Mouse (Mus musculus) liver, embryonic 14.5 days (tissue): Measurements from ENCODE around the gene Nrp1. TPM values are rescaled to one million over a fixed set of nuclear protein-coding genes. Genes with fewer than 3 reads are reported as not detected.

Experiments used
- ATAC-seq: fragments of 200-750 bp; cut with Nextera tagmentation; 2 replicates; pipeline ENCODE4 v1.8.0; 2017; ENCODE audit warnings: moderate number of reproducible peaks, mild to moderate bottlenecking, moderate library complexity; ENCODE audit not compliant: insufficient read depth
- DNase-seq, 3 experiments: peaks; one replicate each; pipeline ENCODE4 v3.0.0-alpha.2; 2012 to 2013; ENCODE audit warnings: low read depth in 3 of 3, low spot score in 3 of 3
- H3K27ac ChIP-seq: fragments of 300-500 bp; sonication (generic); 2 replicates; pipeline ENCODE4 v1.5.1; 2014; ENCODE audit warnings: moderate library complexity, mild to moderate bottlenecking, control low read depth, inconsistent platforms
- H3K27me3 ChIP-seq: fragments of 300-500 bp; sonication (generic); 2 replicates; pipeline ENCODE4 v1.6.1; 2014; ENCODE audit warnings: mild to moderate bottlenecking, low read length, moderate library complexity; ENCODE audit not compliant: control insufficient read depth, insufficient read depth
- H3K36me3 ChIP-seq: fragments of 300-500 bp; sonication (generic); replicated peaks from 2 replicates; pipeline ENCODE4 v1.6.1; 2014; ENCODE audit warnings: low read depth; ENCODE audit not compliant: control insufficient read depth, insufficient read depth
- H3K4me1 ChIP-seq, 2 experiments: fragments of 200-500 bp in 1 of 2; fragments of 300-500 bp in 1 of 2; sonication (generic) in 1 of 2; replicated peaks; 2 replicates each; pipeline ENCODE4 v1.6.1; 2012 to 2014; ENCODE audit warnings: antibody characterized with exemption in 1 of 2, inconsistent platforms in 1 of 2, low read length in 1 of 2; ENCODE audit not compliant: control insufficient read depth in 2 of 2, insufficient read depth in 2 of 2
- H3K4me2 ChIP-seq: fragments of 300-500 bp; sonication (generic); 2 replicates; pipeline ENCODE4 v1.6.1; 2014; ENCODE audit warnings: low read depth, mild to moderate bottlenecking, control low read depth, moderate library complexity
- H3K4me3 ChIP-seq, 2 experiments: fragments of 200-500 bp in 1 of 2; fragments of 300-500 bp in 1 of 2; sonication (generic) in 1 of 2; 2 replicates each; pipeline ENCODE4 v1.5.1; 2012 to 2014; ENCODE audit warnings: low read depth in 2 of 2, low read length in 2 of 2, mild to moderate bottlenecking in 2 of 2, control low read depth in 1 of 2, inconsistent platforms in 1 of 2, moderate library complexity in 1 of 2; ENCODE audit not compliant: insufficient read depth in 1 of 2
- H3K9ac ChIP-seq: fragments of 300-500 bp; sonication (generic); replicated peaks from 2 replicates; pipeline ENCODE4 v1.6.1; 2014; ENCODE audit warnings: mild to moderate bottlenecking, control low read depth, moderate library complexity
- H3K9me3 ChIP-seq: fragments of 300-500 bp; sonication (generic); 2 replicates; pipeline ENCODE4 v1.6.1; 2016; ENCODE audit warnings: low read length, mixed read lengths; ENCODE audit not compliant: control insufficient read depth
- CTCF ChIP-seq: IDR thresholded peaks from 2 replicates; pipeline ENCODE4 v1.5.1; 2016; ENCODE audit warnings: antibody characterized with exemption, low read depth, control low read depth
- EP300 ChIP-seq: IDR thresholded peaks from 2 replicates; pipeline ENCODE4 v1.6.1; 2016; ENCODE audit warnings: antibody characterized with exemption, low read depth
- WGBS: fragments of 180-500 bp; shearing (Covaris S2); extraction: QIAGEN DNeasy Blood & Tissue Kit; methylation state at CpG from one replicate; pipeline ENCODE4 v1.1.7; 2014; ENCODE audit not compliant: insufficient replicate concordance; 5-methylcytosine and 5-hydroxymethylcytosine counted together
- polyA plus RNA-seq, 2 experiments: library from polyadenylated mRNA; depleted of rRNA in 1 of 2; stranded (reverse) in 1 of 2; unstranded in 1 of 2; fragments of >200 nt; fragmentation: Nextera tagmentation in 1 of 2; extraction: Ambion mirVana in 1 of 2; gene quantifications; 2 replicates each; pipeline versions ENCODE4 v1.2.1 to v1.2.3; 2012 to 2014

Nrp1 gene
- polyA plus RNA-seq, 2 experiments: 3.7 to 7.7 TPM

GRCm38 (mm10) chr8:128483344-128483743, 124.9 kb downstream of the Nrp1 start:
- ATAC-seq (no peak), DNase-seq (no peak)
- H3K4me3 ChIP-seq: no peak overlapping the region
- H3K27me3 ChIP-seq: no peaks in the 10 kb centered on the region
- TF ChIP-seq CTCF: no peak
- TF ChIP-seq EP300: no peak
- no peak overlapping the region for H3K9ac ChIP-seq
- H3K36me3 ChIP-seq: no peaks in the 10 kb centered on the region
- H3K4me2 ChIP-seq: no peak overlapping the region
- no peak overlapping the region for H3K27ac ChIP-seq
- WGBS: 54% methylated on average over 3 of the region's 3 CpGs
- no peaks in the 10 kb centered on the region for H3K9me3 ChIP-seq
- peaks cover 0 to 12% of the 10 kb centered on the region in 2 experiments; a peak in 2 of 4 replicates for H3K4me1 ChIP-seq

DNA sequence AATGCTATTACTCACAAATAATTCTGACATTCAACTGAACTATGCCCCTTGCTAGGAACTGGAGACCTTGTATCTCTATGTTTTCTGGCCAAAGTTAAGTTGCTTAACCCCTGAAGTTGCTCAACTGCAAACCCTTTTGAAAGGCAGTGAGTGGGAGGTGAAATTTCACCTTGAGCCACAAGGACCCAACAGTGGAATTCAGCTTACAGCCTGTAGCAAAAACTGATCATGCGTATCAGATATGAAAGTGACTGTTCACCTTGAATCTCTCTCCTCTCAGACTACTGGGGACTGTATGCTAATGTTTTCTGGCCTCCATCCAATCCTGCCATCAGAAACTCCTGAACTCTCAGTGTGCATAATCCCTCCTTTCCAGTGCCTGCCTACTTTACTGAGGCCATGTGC, 126.3 kb downstream of the Nrp1 start:
- DNase-seq: peak in 1 of 3 experiments; percentile 19
- Histone ChIP-seq H3K4me2 (no peak overlapping the region), H3K27me3 (no peaks in the 10 kb centered on the region), H3K36me3 (no peaks in the 10 kb centered on the region), H3K27ac (no peak overlapping the region), H3K4me3 (no peak overlapping the region), H3K4me1 (peaks cover 0 to 19% of the 10 kb centered on the region in 2 experiments; a peak in 3 of 4 replicates), H3K9me3 (no peaks in the 10 kb centered on the region), H3K9ac (no peak overlapping the region)
- TF ChIP-seq EP300 (no peak), CTCF (no peak)
- 54% methylated on average over 1 of the region's 1 CpGs for WGBS
- ATAC-seq: peak; percentile 24; the same call in 1 of the 2 replicates

- H3K27ac ChIP-seq: no peak overlapping the region
These were observed 127.6 kb downstream of the Nrp1 start for GRCm38 (mm10) chr8:128486043-128486442.

DNA sequence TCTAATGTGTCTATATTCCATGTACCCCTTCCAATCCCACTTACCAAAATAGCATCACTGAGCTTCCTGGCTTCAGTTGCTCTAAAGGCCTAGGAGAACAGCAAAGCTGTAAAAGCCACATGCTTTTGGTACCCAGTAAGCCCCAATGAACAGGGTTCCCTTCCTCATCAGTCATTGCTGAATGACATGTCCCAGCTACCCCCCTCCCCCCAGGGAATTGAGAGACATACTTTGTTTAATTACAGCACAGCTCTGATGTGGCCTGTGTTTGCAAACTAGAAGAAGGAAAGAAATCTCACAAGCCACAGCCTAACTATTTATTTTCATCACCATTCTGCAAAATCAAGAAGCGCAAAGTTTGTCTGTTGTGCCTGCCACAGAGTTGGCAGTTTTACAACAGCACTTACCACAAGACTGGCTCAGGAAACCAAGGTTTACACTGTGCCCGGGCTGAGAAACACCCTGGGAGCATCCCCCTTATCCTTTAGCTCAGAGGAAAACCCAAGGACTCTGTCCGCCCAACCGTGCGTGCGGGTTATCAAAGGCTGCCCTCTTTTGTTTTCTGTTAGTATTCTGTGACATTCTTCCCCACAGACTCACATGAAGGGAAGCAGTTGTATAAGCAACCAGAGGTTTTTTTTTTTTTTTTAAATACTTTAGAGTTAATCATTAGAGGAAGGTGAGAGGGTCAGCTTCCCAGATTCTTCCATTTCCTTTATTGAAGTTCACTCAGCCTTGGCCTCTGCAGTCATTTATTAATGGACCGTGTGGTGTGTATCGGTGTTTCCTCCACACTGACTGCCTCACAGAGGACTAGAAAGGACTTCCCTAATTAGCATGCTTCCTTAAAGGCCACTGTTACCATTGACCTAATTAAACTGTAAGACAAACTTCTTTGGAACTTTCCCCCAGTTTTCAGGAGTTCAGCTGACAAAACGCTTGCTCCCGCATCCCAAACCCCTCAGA, 129.8 kb downstream of the Nrp1 start:
- ATAC-seq (peak; percentile 53), DNase-seq (peak in 2 of 3 experiments; percentile 16 to 22)
- H3K27ac ChIP-seq: peak overlapping the region; percentile 18; the same call in 1 of the 2 replicates
- H3K9ac ChIP-seq: no peak overlapping the region
- no peaks in the 10 kb centered on the region for H3K27me3 ChIP-seq
- 39% methylated on average over 10 of the region's 10 CpGs for WGBS
- H3K36me3 ChIP-seq: no peaks in the 10 kb centered on the region
- no peaks in the 10 kb centered on the region for H3K9me3 ChIP-seq
- H3K4me1 ChIP-seq: peaks cover 0 to 21% of the 10 kb centered on the region in 2 experiments; a peak in 3 of 4 replicates
- TF ChIP-seq EP300 (no peak), CTCF (no peak)
- H3K4me3 ChIP-seq: peak overlapping the region in 1 of 2 experiments; percentile 5; a peak in 1 of 4 replicates
- peak overlapping the region; percentile 41 for H3K4me2 ChIP-seq

More at GRCm38 (mm10) chr8:128486043-128486442, 127.6 kb downstream of the Nrp1 start:
- WGBS: 27% methylated on average over 2 of the region's 2 CpGs
- Histone ChIP-seq H3K4me1 (peaks cover 0 to 19% of the 10 kb centered on the region in 2 experiments; a peak in 3 of 4 replicates), H3K9ac (no peak overlapping the region), H3K36me3 (no peaks in the 10 kb centered on the region), H3K4me3 (no peak overlapping the region), H3K4me2 (peak overlapping the region; percentile 41), H3K27me3 (no peaks in the 10 kb centered on the region), H3K9me3 (no peaks in the 10 kb centered on the region)
- ATAC-seq (no peak), DNase-seq (no peak)
- TF ChIP-seq EP300 (no peak), CTCF (no peak)

GRCm38 (mm10) chr8:128489351-128489750, 130.9 kb downstream of the Nrp1 start:
- H3K4me1 ChIP-seq: peaks cover 0 to 19% of the 10 kb centered on the region in 2 experiments; a peak in 3 of 4 replicates
- H3K27ac ChIP-seq: no peak overlapping the region
- 60% methylated on average over 1 of the region's 1 CpGs for WGBS
- ATAC-seq: no peak
- DNase-seq: no peak
- no peaks in the 10 kb centered on the region for H3K27me3 ChIP-seq
- no peaks in the 10 kb centered on the region for H3K36me3 ChIP-seq
- H3K4me3 ChIP-seq: no peak overlapping the region
- no peaks in the 10 kb centered on the region for H3K9me3 ChIP-seq
- H3K4me2 ChIP-seq: no peak overlapping the region
- H3K9ac ChIP-seq: no peak overlapping the region
- TF ChIP-seq EP300: no peak
- no peak for TF ChIP-seq CTCF
